Mouse (Mus musculus) olfactory bulb, adult 2 months (tissue): Measurements from ENCODE around the gene Qrsl1.

Experiments used
- CTCF ChIP-seq: fragments of 200-500 bp; IDR thresholded peaks from 2 replicates; pipeline ENCODE4 v1.5.1; 2012; ENCODE audit warnings: low read depth, mild to moderate bottlenecking, low read length, moderate library complexity; ENCODE audit not compliant: insufficient read depth
- POLR2A ChIP-seq: fragments of 200-500 bp; IDR thresholded peaks from 2 replicates; pipeline ENCODE4 v1.6.1; 2012; ENCODE audit warnings: mild to moderate bottlenecking, low read depth, low read length, moderate library complexity; ENCODE audit not compliant: insufficient read depth

GRCm38 (mm10) chr10:43824713-43825112 lies 76.8 kb downstream of the Qrsl1 start:
- no peak for TF ChIP-seq CTCF
- TF ChIP-seq POLR2A = no peak
